Mouse (Mus musculus) brain, embryonic 14.5 days (tissue): ENCODE data around the gene Gm4131.

Source experiments
- CTCF ChIP-seq: fragments of 200-500 bp; IDR thresholded peaks from 2 replicates; pipeline ENCODE4 v1.5.1; 2012; ENCODE audit warnings: inconsistent platforms, mild to moderate bottlenecking, moderate library complexity, borderline replicate concordance; ENCODE audit not compliant: insufficient read depth, insufficient read length; ENCODE audit errors: extremely low read depth
- POLR2A ChIP-seq: fragments of 200-500 bp; IDR thresholded peaks from 2 replicates; pipeline ENCODE4 v1.6.1; 2012; ENCODE audit warnings: mild to moderate bottlenecking, inconsistent platforms, borderline replicate concordance; ENCODE audit not compliant: poor library complexity, insufficient read depth, insufficient read length, severe bottlenecking; ENCODE audit errors: extremely low read depth

DNA sequence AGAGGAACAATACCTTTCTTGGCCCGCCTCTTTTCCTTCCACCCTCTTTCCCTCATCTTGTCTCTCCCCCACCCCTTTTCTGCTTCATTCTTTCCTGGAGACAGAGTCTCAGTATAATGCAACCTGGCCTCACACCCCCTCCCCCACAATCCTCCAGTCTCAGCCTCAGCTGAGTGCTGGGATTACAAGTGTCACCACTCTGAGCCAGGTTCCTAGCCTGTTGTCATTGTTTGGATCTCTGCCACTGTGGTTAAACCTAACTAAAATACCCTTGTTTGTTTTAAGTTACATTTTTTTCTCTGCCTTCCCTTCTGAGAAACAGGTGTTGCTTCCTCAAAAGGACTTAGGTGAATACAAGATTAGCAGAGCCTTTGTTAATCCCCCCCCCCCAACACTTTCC lies 53.9 kb downstream of the Gm4131 start:
- TF ChIP-seq CTCF = no peak
- TF ChIP-seq POLR2A = no peak
